Mouse (Mus musculus): ENCODE measurements at regions not wholly inside any gene's neighbourhood (a gene's known extent, or its start where the extent isn't known, plus 50 kb on each side); places are given as distances from the start of the nearest gene placed in this dataset.
"Not testable (repeated sequence)": the region's sequence is repeated elsewhere in the genome, so short reads cannot be mapped to it uniquely, and the experiment has no call there.

DNA sequence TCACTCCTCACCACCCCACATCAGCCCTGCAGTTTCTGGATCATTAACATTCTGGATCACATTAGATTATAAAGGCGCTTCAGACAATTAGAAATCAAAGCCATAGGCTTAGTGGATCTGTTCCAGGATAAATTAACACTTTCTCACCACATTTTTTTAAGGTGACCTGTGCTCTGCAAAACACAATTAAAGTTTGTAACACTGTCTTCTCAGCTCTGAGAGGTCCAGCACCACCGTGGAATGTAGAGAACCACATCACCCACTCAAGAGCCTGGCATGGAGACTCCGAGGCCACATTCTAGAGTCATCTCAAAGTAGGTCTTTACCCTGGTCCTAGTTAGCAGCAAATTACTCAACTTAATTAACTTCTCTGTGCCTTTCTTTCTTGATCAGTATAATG lies 58.4 kb upstream of the Galnt18 start:
- H3K9me3 ChIP-seq (replicated peaks; ENCODE audit: insufficient read depth, low read length), result no peaks in the 10 kb centered on the region

DNA sequence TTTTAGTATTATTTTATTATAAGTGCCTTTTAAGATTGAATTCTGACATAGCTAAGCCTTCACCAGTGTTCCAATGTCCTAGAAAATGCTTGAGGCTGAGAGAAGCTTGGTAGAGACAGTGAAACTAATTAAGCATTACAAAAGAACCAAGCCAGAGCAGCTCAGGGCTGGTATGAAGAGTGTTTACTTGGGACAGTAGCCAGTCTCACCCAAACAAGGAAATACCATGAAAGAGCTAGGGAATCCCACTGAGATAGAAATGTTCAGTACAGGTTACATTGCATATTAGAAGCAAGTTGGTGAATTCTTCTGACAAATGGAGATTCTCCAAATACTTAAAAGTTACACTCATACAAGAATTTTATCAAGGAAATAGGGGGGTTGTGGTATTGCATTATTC lies 54.6 kb upstream of the Galnt18 start:
- H3K4me3 ChIP-seq (ENCODE audit: control insufficient read depth in 1 of 2, insufficient read depth in 1 of 2, low read depth in 2 of 2, low read length in 2 of 2); H3K4me1 ChIP-seq (ENCODE audit: control insufficient read depth in 1 of 2, insufficient read depth in 2 of 2, low read length in 2 of 2); H3K79me2 ChIP-seq (ENCODE audit: control insufficient read depth, insufficient read depth, low read length, poor library complexity); H3K9ac ChIP-seq (ENCODE audit: control insufficient read depth, low read depth, low read length, poor library complexity, severe bottlenecking); DNase-seq (ENCODE audit: low read depth, low spot score); H3K27ac ChIP-seq (ENCODE audit: control insufficient read depth, low read depth, low read length); H3K27me3 ChIP-seq (ENCODE audit: control insufficient read depth in 1 of 2, insufficient read depth in 2 of 2, low read length in 2 of 2); H3K36me3 ChIP-seq (ENCODE audit: control insufficient read depth in 1 of 2, insufficient read depth in 2 of 2, low read length in 2 of 2); H3K9me3 ChIP-seq (replicated peaks; ENCODE audit: insufficient read depth, low read length): not testable (repeated sequence)

More for the DNA sequence above, 58.4 kb upstream of the Galnt18 start:
- H3K9ac ChIP-seq (ENCODE audit: control insufficient read depth, low read depth, low read length, poor library complexity, severe bottlenecking), result no peak overlapping the region
- H3K36me3 ChIP-seq (ENCODE audit: control insufficient read depth in 1 of 2, insufficient read depth in 2 of 2, low read length in 2 of 2), result no peaks in the 10 kb centered on the region
- no peaks in the 10 kb centered on the region for H3K4me1 ChIP-seq (ENCODE audit: control insufficient read depth in 1 of 2, insufficient read depth in 2 of 2, low read length in 2 of 2)
- TF ChIP-seq MEF2A (IDR thresholded peaks at IDR 0.05; ENCODE audit: extremely low read depth, insufficient replicate concordance, low read depth, low read length, poor library complexity, severe bottlenecking), result no peak
- no peak for TF ChIP-seq MAFK (IDR thresholded peaks at IDR 0.05; ENCODE audit: borderline replicate concordance, low read depth, low read length)
- TF ChIP-seq TCF12 (IDR thresholded peaks at IDR 0.05; ENCODE audit: low read depth, low read length), result no peak
- no peak for TF ChIP-seq CHD1 (IDR thresholded peaks at IDR 0.05; ENCODE audit: low read depth, low read length)
- TF ChIP-seq MAX (IDR thresholded peaks at IDR 0.05; ENCODE audit: low read length), result no peak
- TF ChIP-seq ZC3H11A (IDR thresholded peaks at IDR 0.05; ENCODE audit: low read depth, low read length), result no peak
- TF ChIP-seq HCFC1 (IDR thresholded peaks at IDR 0.05; ENCODE audit: low read depth, low read length), result no peak
- TF ChIP-seq RCOR1 (IDR thresholded peaks at IDR 0.05; ENCODE audit: low read depth, low read length), result no peak
- TF ChIP-seq POLR2AphosphoS2 (IDR thresholded peaks at IDR 0.05; ENCODE audit: low read length), result no peak
- no peak for TF ChIP-seq USF1 (IDR thresholded peaks at IDR 0.05; ENCODE audit: low read depth, low read length)
- TF ChIP-seq TAL1 (IDR thresholded peaks at IDR 0.05; ENCODE audit: low read length), result no peak
- H3K27me3 ChIP-seq (ENCODE audit: control insufficient read depth in 1 of 2, insufficient read depth in 2 of 2, low read length in 2 of 2), result no peaks in the 10 kb centered on the region
- no peak overlapping the region for H3K4me3 ChIP-seq (ENCODE audit: control insufficient read depth in 1 of 2, insufficient read depth in 1 of 2, low read depth in 2 of 2, low read length in 2 of 2)
- no peaks in the 10 kb centered on the region for H3K79me2 ChIP-seq (ENCODE audit: control insufficient read depth, insufficient read depth, low read length, poor library complexity)
- DNase-seq (ENCODE audit: low read depth, low spot score), result no peak
- no peak overlapping the region for H3K27ac ChIP-seq (ENCODE audit: control insufficient read depth, low read depth, low read length)

GRCm38 (mm10) chr7:111829931-111830330 lies 50.2 kb upstream of the Galnt18 start:
- no peaks in the 10 kb centered on the region for H3K36me3 ChIP-seq (ENCODE audit: control insufficient read depth in 1 of 2, insufficient read depth in 2 of 2, low read length in 2 of 2)
- no peak for DNase-seq (ENCODE audit: low read depth, low spot score)
- no peaks in the 10 kb centered on the region for H3K27me3 ChIP-seq (ENCODE audit: control insufficient read depth in 1 of 2, insufficient read depth in 2 of 2, low read length in 2 of 2)
- TF ChIP-seq NELFE (IDR thresholded peaks at IDR 0.05; ENCODE audit: low read depth, low read length) (no peak), MYC (IDR thresholded peaks at IDR 0.05; ENCODE audit: low read depth, low read length) (no peak), GABPA (IDR thresholded peaks at IDR 0.05; ENCODE audit: low read depth, low read length) (no peak), GATA1 (IDR thresholded peaks at IDR 0.05; ENCODE audit: low read depth, low read length) (no peak), MEF2A (IDR thresholded peaks at IDR 0.05; ENCODE audit: extremely low read depth, insufficient replicate concordance, low read depth, low read length, poor library complexity, severe bottlenecking) (no peak), RAD21 (IDR thresholded peaks at IDR 0.05; ENCODE audit: low read depth, low read length) (no peak), USF1 (IDR thresholded peaks at IDR 0.05; ENCODE audit: low read depth, low read length) (no peak), POLR2AphosphoS2 (IDR thresholded peaks at IDR 0.05; ENCODE audit: low read length) (no peak), RCOR1 (IDR thresholded peaks at IDR 0.05; ENCODE audit: low read depth, low read length) (no peak)
- no peaks in the 10 kb centered on the region for H3K4me1 ChIP-seq (ENCODE audit: control insufficient read depth in 1 of 2, insufficient read depth in 2 of 2, low read length in 2 of 2)
- H3K4me3 ChIP-seq (ENCODE audit: control insufficient read depth in 1 of 2, insufficient read depth in 1 of 2, low read depth in 2 of 2, low read length in 2 of 2), result no peak overlapping the region
- no peak overlapping the region for H3K9ac ChIP-seq (ENCODE audit: control insufficient read depth, low read depth, low read length, poor library complexity, severe bottlenecking)
- H3K79me2 ChIP-seq (ENCODE audit: control insufficient read depth, insufficient read depth, low read length, poor library complexity), result no peaks in the 10 kb centered on the region
- no peak overlapping the region for H3K27ac ChIP-seq (ENCODE audit: control insufficient read depth, low read depth, low read length)
- H3K9me3 ChIP-seq (replicated peaks; ENCODE audit: insufficient read depth, low read length), result no peaks in the 10 kb centered on the region
